Mouse (Mus musculus) CH12.LX (cell line): ENCODE data around the gene Gm17018. TPM values are rescaled to one million over a fixed set of nuclear protein-coding genes. Genes with fewer than 3 reads are reported as not detected.
A peak's percentile ranks its signal among the peaks of the same experiment; 100 is the strongest.

Experiments used
- DNase-seq: peaks from one replicate; pipeline ENCODE4 v3.0.0-alpha.2; 2013; ENCODE audit errors: extremely low read depth
- H3K27ac ChIP-seq: 2 replicates; pipeline ENCODE4 v1.5.1; 2012; ENCODE audit warnings: low read depth, mild to moderate bottlenecking, control low read depth, moderate library complexity; ENCODE audit not compliant: insufficient read depth
- H3K27me3 ChIP-seq: replicated peaks from 2 replicates; pipeline ENCODE3; 2012; ENCODE audit warnings: inconsistent platforms
- H3K36me3 ChIP-seq, 2 experiments: replicated peaks in 1 of 2; 2 replicates each; pipeline versions ENCODE3 to v1.6.1; 2012; ENCODE audit warnings: inconsistent platforms in 1 of 2, low read length in 1 of 2, mild to moderate bottlenecking in 1 of 2, mixed read lengths in 1 of 2, moderate library complexity in 1 of 2; ENCODE audit not compliant: control insufficient read depth in 1 of 2, insufficient read depth in 1 of 2
- H3K4me1 ChIP-seq, 2 experiments: 2 replicates each; pipeline ENCODE4 v1.6.1; 2012; ENCODE audit warnings: inconsistent platforms in 1 of 2, moderate library complexity in 1 of 2; ENCODE audit not compliant: insufficient read depth in 2 of 2, control insufficient read depth in 1 of 2
- H3K4me2 ChIP-seq: 2 replicates; pipeline ENCODE4 v1.6.1; 2012; ENCODE audit warnings: low read depth, mild to moderate bottlenecking, control low read depth; ENCODE audit not compliant: poor library complexity, insufficient read depth, severe bottlenecking
- H3K4me3 ChIP-seq, 3 experiments: fragments of 150-350 bp in 1 of 3; sonication (generic) in 1 of 3; replicated peaks in 1 of 3; 2 replicates each; pipeline versions ENCODE3 to v1.5.1; 2011 to 2012; ENCODE audit warnings: low read depth in 2 of 3, low read length in 2 of 3, mild to moderate bottlenecking in 2 of 3, moderate library complexity in 2 of 3, control low read depth in 1 of 3, improper control_type of control experiment in 1 of 3, inconsistent platforms in 1 of 3, mixed read lengths in 1 of 3; ENCODE audit not compliant: poor library complexity in 1 of 3
- H3K79me2 ChIP-seq: replicated peaks from 2 replicates; pipeline ENCODE4 v1.6.1; 2012; ENCODE audit warnings: mild to moderate bottlenecking, moderate library complexity; ENCODE audit not compliant: control insufficient read depth, poor library complexity, insufficient read depth, severe bottlenecking; ENCODE audit errors: extremely low read depth
- H3K9ac ChIP-seq: 2 replicates; pipeline ENCODE4 v1.6.1; 2012; ENCODE audit warnings: low read depth, mild to moderate bottlenecking, control low read depth, moderate library complexity; ENCODE audit not compliant: insufficient read depth
- H3K9me3 ChIP-seq: replicated peaks from 2 replicates; pipeline ENCODE3; 2012; ENCODE audit warnings: low read length, inconsistent platforms, mixed read lengths
- CHD1 ChIP-seq: IDR thresholded peaks from 2 replicates; pipeline ENCODE4 v1.6.1; 2012; ENCODE audit warnings: low read depth, low read length, improper control_type of control experiment, inconsistent platforms
- CTCF ChIP-seq, 2 experiments: IDR thresholded peaks in 1 of 2; conservative IDR thresholded peaks in 1 of 2; 2 replicates each; pipeline ENCODE4 v1.5.1; 2011 to 2012; ENCODE audit warnings: low read depth in 2 of 2, low read length in 2 of 2, improper control_type of control experiment in 1 of 2, inconsistent platforms in 1 of 2, mild to moderate bottlenecking in 1 of 2, moderate library complexity in 1 of 2
- E2F4 ChIP-seq: IDR thresholded peaks from 2 replicates; pipeline ENCODE4 v1.6.1; 2011; ENCODE audit warnings: low read depth, low read length, improper control_type of control experiment; ENCODE audit not compliant: insufficient replicate concordance
- ELF1 ChIP-seq: IDR thresholded peaks from 2 replicates; pipeline ENCODE4 v1.6.1; 2014; ENCODE audit warnings: low read depth, mild to moderate bottlenecking, inconsistent platforms, low read length, improper control_type of control experiment
- EP300 ChIP-seq: IDR thresholded peaks from 2 replicates; pipeline ENCODE4 v1.6.1; 2011; ENCODE audit warnings: low read length, improper control_type of control experiment
- GABPA ChIP-seq: IDR thresholded peaks from 2 replicates; pipeline ENCODE4 v1.6.1; 2012; ENCODE audit warnings: low read depth, low read length, improper control_type of control experiment, inconsistent platforms; ENCODE audit not compliant: insufficient replicate concordance
- HCFC1 ChIP-seq: IDR thresholded peaks from 2 replicates; pipeline ENCODE4 v1.6.1; 2012; ENCODE audit warnings: low read depth, mild to moderate bottlenecking, inconsistent platforms, low read length, improper control_type of control experiment
- IRF4 ChIP-seq: IDR thresholded peaks from 2 replicates; pipeline ENCODE4 v1.6.1; 2014; ENCODE audit warnings: low read depth, mild to moderate bottlenecking, inconsistent platforms, low read length, improper control_type of control experiment
- JUN ChIP-seq: IDR thresholded peaks from 2 replicates; pipeline ENCODE4 v1.6.1; 2011; ENCODE audit warnings: low read depth, mild to moderate bottlenecking, low read length, improper control_type of control experiment, moderate library complexity; ENCODE audit not compliant: insufficient read depth
- MAX ChIP-seq: IDR thresholded peaks from 2 replicates; pipeline ENCODE4 v1.6.1; 2011; ENCODE audit warnings: low read length, improper control_type of control experiment
- MEF2A ChIP-seq: IDR thresholded peaks from 2 replicates; pipeline ENCODE4 v1.6.1; 2014; ENCODE audit warnings: low read depth, mild to moderate bottlenecking, inconsistent platforms, low read length, improper control_type of control experiment, borderline replicate concordance
- MXI1 ChIP-seq: IDR thresholded peaks from 2 replicates; pipeline ENCODE4 v1.6.1; 2011; ENCODE audit warnings: mild to moderate bottlenecking, low read depth, low read length, improper control_type of control experiment
- NELFE ChIP-seq: IDR thresholded peaks from 2 replicates; pipeline ENCODE4 v1.6.1; 2011; ENCODE audit warnings: low read depth, low read length, improper control_type of control experiment
- NRF1 ChIP-seq: IDR thresholded peaks from 2 replicates; pipeline ENCODE4 v1.6.1; 2014; ENCODE audit warnings: low read depth, mild to moderate bottlenecking, inconsistent platforms, low read length, improper control_type of control experiment, moderate library complexity
- PAX5 ChIP-seq: IDR thresholded peaks from 2 replicates; pipeline ENCODE4 v1.6.1; 2012; ENCODE audit warnings: low read length, inconsistent platforms, mixed read lengths
- POLR2A ChIP-seq: IDR thresholded peaks from 2 replicates; pipeline ENCODE4 v1.6.1; 2011; ENCODE audit warnings: low read depth, mild to moderate bottlenecking, improper control_type of control experiment, low read length
- POLR2AphosphoS2 ChIP-seq: IDR thresholded peaks from 2 replicates; pipeline ENCODE4 v1.6.1; 2011; ENCODE audit warnings: low read depth, low read length, improper control_type of control experiment
- RAD21 ChIP-seq: IDR thresholded peaks from 2 replicates; pipeline ENCODE4 v1.6.1; 2011; ENCODE audit warnings: low read depth, mild to moderate bottlenecking, low read length, improper control_type of control experiment, moderate library complexity
- SMC3 ChIP-seq: IDR thresholded peaks from 2 replicates; pipeline ENCODE4 v1.6.1; 2011; ENCODE audit warnings: low read depth, low read length, improper control_type of control experiment
- TBP ChIP-seq: conservative IDR thresholded peaks from 2 replicates; pipeline ENCODE4 v1.6.1; 2011; ENCODE audit warnings: low read depth, low read length, improper control_type of control experiment
- USF1 ChIP-seq: IDR thresholded peaks from 2 replicates; pipeline ENCODE4 v1.6.1; 2014; ENCODE audit warnings: low read depth, mild to moderate bottlenecking, inconsistent platforms, low read length, improper control_type of control experiment
- ZC3H11A ChIP-seq: IDR thresholded peaks from 2 replicates; pipeline ENCODE4 v1.6.1; 2012; ENCODE audit warnings: low read depth, mild to moderate bottlenecking, inconsistent platforms, low read length, improper control_type of control experiment
- ZKSCAN1 ChIP-seq: IDR thresholded peaks from 2 replicates; pipeline ENCODE4 v1.6.1; 2012; ENCODE audit warnings: low read depth, inconsistent platforms, low read length, improper control_type of control experiment, borderline replicate concordance
- ZMIZ1 ChIP-seq: IDR thresholded peaks from 2 replicates; pipeline ENCODE4 v1.6.1; 2012; ENCODE audit warnings: low read depth, mild to moderate bottlenecking, inconsistent platforms, low read length, improper control_type of control experiment
- dilution Hi-C: fragments of 300-500 bp; cut with MboI; formaldehyde crosslinking; loops from 2 replicates; pipeline ENCODE4 v1.14.3; 2020; ENCODE audit warnings: low sequenced_read_pairs; ENCODE audit not compliant: extremely low pct_unique_long_range_greater_than_20kb, extremely low pct_ligation_motif_present
- in situ Hi-C: fragments of 300-500 bp; cut with MboI; formaldehyde crosslinking; loops from 3 replicates; pipeline ENCODE4 v1.14.3; 2019; ENCODE audit warnings: low sequenced_read_pairs, low pct_ligation_motif_present, low pct_unique_long_range_greater_than_20kb, mixed read lengths
- polyA plus RNA-seq: library from polyadenylated mRNA; unstranded; fragments of >175 nt; gene quantifications from 2 replicates; pipeline ENCODE4 v1.2.1, GENCODE M21; 2012; ENCODE audit warnings: low read depth; ENCODE audit not compliant: insufficient read length
- total RNA-seq, 2 experiments: library from RNA; depleted of rRNA; stranded (reverse); fragments of 300-350 nt in 1 of 2; fragments of >200 nt in 1 of 2; gene quantifications; 2 replicates each; pipeline ENCODE4 v1.2.3; 2012 to 2014

The Gm17018 gene
- total and polyA plus RNA-seq, 3 experiments: 18.5 to 40.4 (median 34.4) TPM

- H3K4me3 ChIP-seq: no peak overlapping the region
- no peak overlapping the region for H3K4me2 ChIP-seq
- in situ Hi-C loops (loop anchor here (5.0 to 25.0 kb wide), 3 partner anchors 243 to 462 kb away; partner anchors contain the start of gene Hps6), dilution Hi-C loops (no loop called here)
- H3K9me3 ChIP-seq: no peaks in the 10 kb centered on the region
- peaks cover 28 to 33% of the 10 kb centered on the region in 2 experiments for H3K36me3 ChIP-seq
- no peaks in the 10 kb centered on the region for H3K79me2 ChIP-seq
- DNase-seq: no peak
- TF ChIP-seq HCFC1: no peak
- TF ChIP-seq TBP: no peak
- no peak for TF ChIP-seq JUN
- TF ChIP-seq ELF1: no peak
- no peak for TF ChIP-seq CTCF (conservative IDR thresholded peaks at IDR 0.05 in 1 of 2, IDR thresholded peaks at IDR 0.05 in 1 of 2; ENCODE audit: low read depth in 2 of 2, low read length in 2 of 2)
- TF ChIP-seq GABPA: no peak
- TF ChIP-seq ZMIZ1: no peak
- no peak for TF ChIP-seq MAX
- TF ChIP-seq NELFE: no peak
- no peak for TF ChIP-seq USF1
- no peak for TF ChIP-seq ZC3H11A
- TF ChIP-seq EP300: no peak
- TF ChIP-seq POLR2AphosphoS2: no peak
- no peak for TF ChIP-seq SMC3
- TF ChIP-seq MEF2A: no peak
- TF ChIP-seq IRF4: no peak
- no peak for TF ChIP-seq CHD1
- TF ChIP-seq RAD21: no peak
- TF ChIP-seq PAX5: no peak
- TF ChIP-seq, all 38 proteins: peak for 0
- no peak overlapping the region for H3K27ac ChIP-seq
- H3K9ac ChIP-seq: no peak overlapping the region
- H3K27me3 ChIP-seq: peaks cover 11% of the 10 kb centered on the region
- H3K4me1 ChIP-seq: peaks cover 0 to 30% of the 10 kb centered on the region in 2 experiments; a peak in 2 of 4 replicates
Observed at GRCm38 (mm10) chr19:45549948-45550347, 10.5 kb upstream of the Gm17018 start.

GRCm38 (mm10) chr19:45552187-45552586 lies 8.2 kb upstream of the Gm17018 start:
- no peaks in the 10 kb centered on the region for H3K27me3 ChIP-seq
- peaks cover 3 to 20% of the 10 kb centered on the region in 2 experiments; a peak in 3 of 4 replicates for H3K4me1 ChIP-seq
- in situ Hi-C loops: loop anchor here (25.0 kb wide), 1 partner anchor 460 kb away; the partner anchor contains the start of gene Hps6
- H3K4me2 ChIP-seq: no peak overlapping the region
- no peaks in the 10 kb centered on the region for H3K79me2 ChIP-seq
- H3K27ac ChIP-seq: no peak overlapping the region
- DNase-seq: peak; percentile 32
- dilution Hi-C loops: no loop called here
- no peak for TF ChIP-seq PAX5
- TF ChIP-seq E2F4: no peak
- no peak for TF ChIP-seq EP300
- no peak for TF ChIP-seq ELF1
- no peak for TF ChIP-seq HCFC1
- TF ChIP-seq NELFE: no peak
- no peak for TF ChIP-seq POLR2AphosphoS2
- no peak for TF ChIP-seq POLR2A
- TF ChIP-seq ZKSCAN1: no peak
- TF ChIP-seq CTCF (conservative IDR thresholded peaks at IDR 0.05 in 1 of 2, IDR thresholded peaks at IDR 0.05 in 1 of 2; ENCODE audit: low read depth in 2 of 2, low read length in 2 of 2): no peak
- TF ChIP-seq MXI1: no peak
- no peak for TF ChIP-seq NRF1
- H3K9ac ChIP-seq: no peak overlapping the region
- H3K9me3 ChIP-seq: no peaks in the 10 kb centered on the region
- H3K4me3 ChIP-seq: no peak overlapping the region
- H3K36me3 ChIP-seq: peaks cover 45 to 55% of the 10 kb centered on the region in 2 experiments
